Mouse (Mus musculus) gastrocnemius, adult 2 months (tissue): Measurements from ENCODE around the gene Zyg11b. TPM values are rescaled to one million over a fixed set of nuclear protein-coding genes. Genes with fewer than 3 reads are reported as not detected.
A peak's percentile ranks its signal among the peaks of the same experiment; 100 is the strongest.

ENCODE experiments used
- DNase-seq: peaks from one replicate; pipeline ENCODE4 v3.0.0; 2022
- H3K27ac ChIP-seq: fragments of 200-600 bp; 2 replicates; pipeline ENCODE4 v1.8.1; 2022; ENCODE audit warnings: mild to moderate bottlenecking
- H3K4me3 ChIP-seq: fragments of 200-600 bp; 2 replicates; pipeline ENCODE4 v1.8.1; 2022; ENCODE audit warnings: mild to moderate bottlenecking, moderate library complexity
- CTCF ChIP-seq: fragments of 200-600 bp; IDR thresholded peaks from 2 replicates; pipeline ENCODE4 v1.8.1; 2022; ENCODE audit warnings: antibody characterized with exemption, mild to moderate bottlenecking, moderate library complexity
- intact Hi-C: fragments of 180-260 bp; cut with DNase I; formaldehyde crosslinking; loops from one replicate; pipeline ENCODE4 v1.15.1; 2025
- total RNA-seq, 2 experiments: library from RNA; stranded (reverse); gene quantifications; 2 replicates each; pipeline ENCODE4 v1.2.3; 2021

Gene Zyg11b
- total RNA-seq, 2 experiments from 2014 or later = 50.8 to 56.0 TPM

GRCm38 (mm10) chr4:108336765-108337164, 35.9 kb upstream of the Zyg11b start:
- DNase-seq = no peak
- H3K4me3 ChIP-seq = no peak overlapping the region
- no peak overlapping the region for H3K27ac ChIP-seq
- no peak for TF ChIP-seq CTCF
- intact Hi-C loops = loop anchor here (5.0 to 10.0 kb wide), 2 partner anchors 236 to 278 kb away; partner anchors contain the start of gene Cc2d1b

- intact Hi-C loops = loop anchor here (5.0 to 10.0 kb wide), 2 partner anchors 237 to 279 kb away; partner anchors contain the start of gene Cc2d1b
- no peak for TF ChIP-seq CTCF
Observed at GRCm38 (mm10) chr4:108335413-108335812, 34.5 kb upstream of the Zyg11b start.

GRCm38 (mm10) chr4:108332041-108332440, 31.1 kb upstream of the Zyg11b start:
- DNase-seq = no peak
- no peak for TF ChIP-seq CTCF
- H3K4me3 ChIP-seq = no peak overlapping the region
- H3K27ac ChIP-seq = no peak overlapping the region
- intact Hi-C loops = loop anchor here (10.0 kb wide), 1 partner anchor 283 kb away; the partner anchor contains the start of gene Cc2d1b

More at GRCm38 (mm10) chr4:108335413-108335812, 34.5 kb upstream of the Zyg11b start:
- Histone ChIP-seq H3K4me3 (no peak overlapping the region), H3K27ac (peak overlapping the region; percentile 63)
- DNase-seq = no peak

GRCm38 (mm10) chr4:108329840-108330239, 28.9 kb upstream of the Zyg11b start:
- Histone ChIP-seq H3K27ac (no peak overlapping the region), H3K4me3 (no peak overlapping the region)
- intact Hi-C loops = loop anchor here (5.0 to 10.0 kb wide), 3 partner anchors 78 to 285 kb away; partner anchors contain the start of genes Cc2d1b and Echdc2
- TF ChIP-seq CTCF = no peak
- no peak for DNase-seq

- Histone ChIP-seq H3K27ac (peak within 1 kb of the TSS; percentile 96), H3K4me3 (peak within 1 kb of the TSS; percentile 92)
- DNase-seq = peak; percentile 97
- intact Hi-C loops = loop anchor here (1.0 to 5.0 kb wide), 3 partner anchors 27 to 161 kb away; partner anchors contain the start of genes Echdc2 and Zyg11b
- no peak for TF ChIP-seq CTCF
Observed at GRCm38 (mm10) chr4:108327730-108328484, 27.0 kb upstream of the Zyg11b start, which contains the start of gene Coa7. TSS of gene Coa7 (plus strand) at chr4:108328140.

- peak overlapping the region; percentile 92 for H3K4me3 ChIP-seq
- intact Hi-C loops = loop anchor here (5.0 kb wide), 2 partner anchors 75 to 160 kb away; partner anchors contain the start of gene Echdc2
- TF ChIP-seq CTCF = peak; percentile 69
- no peak for DNase-seq
- H3K27ac ChIP-seq = peak overlapping the region; percentile 96
Observed at GRCm38 (mm10) chr4:108327071-108327579, 26.2 kb upstream of the Zyg11b start.

GRCm38 (mm10) chr4:108323588-108323987, 22.7 kb upstream of the Zyg11b start:
- Histone ChIP-seq H3K27ac (peak overlapping the region; percentile 77), H3K4me3 (no peak overlapping the region)
- DNase-seq = no peak
- intact Hi-C loops = no loop called here
- TF ChIP-seq CTCF = no peak

GRCm38 (mm10) chr4:108320627-108321380, 19.9 kb upstream of the Zyg11b start:
- Histone ChIP-seq H3K4me3 (no peak overlapping the region), H3K27ac (no peak overlapping the region; the same call in 1 of the 2 replicates)
- no peak for TF ChIP-seq CTCF
- intact Hi-C loops = loop anchor here (2.0 kb wide), 1 partner anchor 46 kb away; no protein-coding TSS in a partner anchor
- DNase-seq = peak; percentile 59

GRCm38 (mm10) chr4:108319747-108320146, 18.9 kb upstream of the Zyg11b start:
- peak; percentile 38 for TF ChIP-seq CTCF
- Histone ChIP-seq H3K27ac (no peak overlapping the region), H3K4me3 (no peak overlapping the region)
- no peak for DNase-seq
- intact Hi-C loops = loop anchor here (2.0 kb wide), 1 partner anchor 45 kb away; no protein-coding TSS in a partner anchor

- TF ChIP-seq CTCF = no peak
- H3K4me3 ChIP-seq = no peak overlapping the region
- no peak overlapping the region for H3K27ac ChIP-seq
- intact Hi-C loops = no loop called here
- DNase-seq = no peak
Observed at GRCm38 (mm10) chr4:108318649-108319615, 18.0 kb upstream of the Zyg11b start.
